Mouse (Mus musculus) thymus, adult 2 months (tissue): ENCODE measurements around the gene Hdac4. TPM values are rescaled to one million over a fixed set of nuclear protein-coding genes. Genes with fewer than 3 reads are reported as not detected.

Experiments
- DNase-seq: peaks from one replicate; pipeline ENCODE4 v3.0.0; 2021
- H3K27ac ChIP-seq: fragments of 200-500 bp; 2 replicates; pipeline ENCODE4 v1.5.1; 2012; ENCODE audit warnings: low read length, control low read depth; ENCODE audit not compliant: control insufficient read depth, insufficient read depth
- H3K27me3 ChIP-seq: fragments of 200-500 bp; 2 replicates; pipeline ENCODE4 v1.6.1; 2012; ENCODE audit warnings: mild to moderate bottlenecking, low read length, moderate library complexity, mixed read lengths; ENCODE audit not compliant: control insufficient read depth, insufficient read depth
- H3K36me3 ChIP-seq: fragments of 200-500 bp; 2 replicates; pipeline ENCODE4 v1.6.1; 2012; ENCODE audit warnings: mild to moderate bottlenecking, low read length, moderate library complexity; ENCODE audit not compliant: control insufficient read depth, insufficient read depth
- H3K4me1 ChIP-seq: fragments of 200-500 bp; replicated peaks from 2 replicates; pipeline ENCODE4 v1.6.1; 2012; ENCODE audit warnings: low read length; ENCODE audit not compliant: control insufficient read depth, insufficient read depth
- H3K4me3 ChIP-seq: fragments of 200-500 bp; 2 replicates; pipeline ENCODE4 v1.5.1; 2012; ENCODE audit warnings: mild to moderate bottlenecking, low read length, control low read depth, moderate library complexity; ENCODE audit not compliant: control insufficient read depth, insufficient read depth
- CTCF ChIP-seq: fragments of 200-500 bp; IDR thresholded peaks from 2 replicates; pipeline ENCODE4 v1.5.1; 2012; ENCODE audit warnings: mild to moderate bottlenecking, control low read depth, low read length, moderate library complexity, borderline replicate concordance; ENCODE audit not compliant: control insufficient read depth, poor library complexity, insufficient read depth; ENCODE audit errors: extremely low read depth
- POLR2A ChIP-seq: fragments of 200-500 bp; IDR thresholded peaks from 2 replicates; pipeline ENCODE4 v1.6.1; 2012; ENCODE audit warnings: mild to moderate bottlenecking, low read length, control low read depth, moderate library complexity; ENCODE audit not compliant: control insufficient read depth, poor library complexity, insufficient read depth; ENCODE audit errors: extremely low read depth
- WGBS: fragments of 180-500 bp; shearing (Covaris S2); methylation state at CpG from one replicate; pipeline ENCODE4 v1.1.7; 2018; 5-methylcytosine and 5-hydroxymethylcytosine counted together
- polyA plus RNA-seq: library from polyadenylated mRNA; depleted of rRNA; stranded (reverse); fragments of >200 nt; gene quantifications from 2 replicates; pipeline ENCODE4 v1.2.3, GENCODE M21; 2012

The Hdac4 gene
- polyA plus RNA-seq, 1 experiment, result 33.2 TPM

GRCm38 (mm10) chr1:92098456-92098855 is 97.0 kb downstream of the Hdac4 start:
- TF ChIP-seq POLR2A (no peak), CTCF (no peak)
- 95% methylated on average over 3 of the region's 3 CpGs for WGBS
- no peak for DNase-seq
- Histone ChIP-seq H3K4me3 (no peak overlapping the region), H3K27ac (no peak overlapping the region), H3K36me3 (no peaks in the 10 kb centered on the region), H3K4me1 (peaks cover 21% of the 10 kb centered on the region), H3K27me3 (no peaks in the 10 kb centered on the region)

- TF ChIP-seq CTCF, result no peak
- no peak for TF ChIP-seq POLR2A
- H3K4me3 ChIP-seq, result no peak overlapping the region
- 64% methylated on average over 3 of the region's 3 CpGs for WGBS
Measured at GRCm38 (mm10) chr1:92096991-92097525, 98.4 kb downstream of the Hdac4 start.

GRCm38 (mm10) chr1:92092286-92092685 is 103.2 kb downstream of the Hdac4 start:
- Histone ChIP-seq H3K27ac (no peak overlapping the region), H3K4me1 (peaks cover 3% of the 10 kb centered on the region; the same call in 1 of the 2 replicates), H3K27me3 (no peaks in the 10 kb centered on the region), H3K4me3 (no peak overlapping the region), H3K36me3 (no peaks in the 10 kb centered on the region)
- no peak for TF ChIP-seq CTCF
- no peak for TF ChIP-seq POLR2A
- DNase-seq, result no peak
- WGBS, result 95% methylated on average over 4 of the region's 4 CpGs

More at GRCm38 (mm10) chr1:92096991-92097525, 98.4 kb downstream of the Hdac4 start:
- H3K36me3 ChIP-seq, result no peaks in the 10 kb centered on the region
- no peaks in the 10 kb centered on the region for H3K27me3 ChIP-seq
- peaks cover 13% of the 10 kb centered on the region for H3K4me1 ChIP-seq
- no peak overlapping the region for H3K27ac ChIP-seq
- DNase-seq, result no peak

- TF ChIP-seq CTCF (no peak), POLR2A (no peak)
Measured at GRCm38 (mm10) chr1:92087821-92088220, 107.7 kb downstream of the Hdac4 start.

GRCm38 (mm10) chr1:92087343-92087742 is 108.2 kb downstream of the Hdac4 start:
- 98% methylated on average over 2 of the region's 2 CpGs for WGBS

More at GRCm38 (mm10) chr1:92087821-92088220, 107.7 kb downstream of the Hdac4 start:
- DNase-seq, result no peak
- no peak overlapping the region for H3K27ac ChIP-seq
- WGBS, result 88% methylated on average over 2 of the region's 2 CpGs
- no peaks in the 10 kb centered on the region for H3K36me3 ChIP-seq
- H3K4me1 ChIP-seq, result peaks cover 16% of the 10 kb centered on the region
- H3K27me3 ChIP-seq, result no peaks in the 10 kb centered on the region
- no peak overlapping the region for H3K4me3 ChIP-seq

GRCm38 (mm10) chr1:92086841-92087240 is 108.7 kb downstream of the Hdac4 start:
- 79% methylated on average over 4 of the region's 4 CpGs for WGBS
- no peak for DNase-seq
- Histone ChIP-seq H3K27me3 (no peaks in the 10 kb centered on the region), H3K4me3 (no peak overlapping the region), H3K36me3 (no peaks in the 10 kb centered on the region), H3K4me1 (peaks cover 24% of the 10 kb centered on the region), H3K27ac (no peak overlapping the region)
- no peak for TF ChIP-seq CTCF
- TF ChIP-seq POLR2A, result no peak

More at GRCm38 (mm10) chr1:92087343-92087742, 108.2 kb downstream of the Hdac4 start:
- no peak for DNase-seq
- Histone ChIP-seq H3K36me3 (no peaks in the 10 kb centered on the region), H3K4me1 (peaks cover 19% of the 10 kb centered on the region), H3K27me3 (no peaks in the 10 kb centered on the region), H3K4me3 (no peak overlapping the region), H3K27ac (no peak overlapping the region)
- TF ChIP-seq POLR2A (no peak), CTCF (no peak)
